Mouse (Mus musculus) myocyte (in vitro differentiated cells): ENCODE data around the gene Bnipl.

ENCODE experiments used
- CEBPB ChIP-seq: IDR thresholded peaks from 2 replicates; pipeline ENCODE4 v1.6.1; 2011; ENCODE audit warnings: mild to moderate bottlenecking, moderate library complexity; ENCODE audit not compliant: poor library complexity, insufficient read depth, severe bottlenecking
- E2F4 ChIP-seq: IDR thresholded peaks from one replicate; pipeline ENCODE4 v1.6.1; 2011; ENCODE audit warnings: mild to moderate bottlenecking, control low read depth, moderate library complexity; ENCODE audit not compliant: insufficient read depth
- MAX ChIP-seq: IDR thresholded peaks from one replicate; pipeline ENCODE4 v1.6.1; 2011; ENCODE audit warnings: low read depth, mild to moderate bottlenecking, control low read depth
- MYOD1 ChIP-seq, 3 experiments: IDR thresholded peaks; one replicate each; pipeline ENCODE4 v1.6.1; 2011; ENCODE audit warnings: control low read depth in 2 of 3, low read depth in 2 of 3, mild to moderate bottlenecking in 2 of 3, moderate library complexity in 1 of 3; ENCODE audit not compliant: insufficient read length in 2 of 3, control insufficient read depth in 1 of 3
- POLR2A ChIP-seq: IDR thresholded peaks from one replicate; pipeline ENCODE4 v1.6.1; 2011; ENCODE audit warnings: low read depth, mild to moderate bottlenecking, control low read depth, moderate library complexity; ENCODE audit not compliant: insufficient read length
- POLR2AphosphoS2 ChIP-seq: IDR thresholded peaks from one replicate; pipeline ENCODE4 v1.6.1; 2011; ENCODE audit warnings: low read depth, control low read depth; ENCODE audit not compliant: insufficient read length
- USF1 ChIP-seq: IDR thresholded peaks from one replicate; pipeline ENCODE4 v1.6.1; 2011; ENCODE audit warnings: low read depth, mild to moderate bottlenecking, control low read depth, moderate library complexity

DNA sequence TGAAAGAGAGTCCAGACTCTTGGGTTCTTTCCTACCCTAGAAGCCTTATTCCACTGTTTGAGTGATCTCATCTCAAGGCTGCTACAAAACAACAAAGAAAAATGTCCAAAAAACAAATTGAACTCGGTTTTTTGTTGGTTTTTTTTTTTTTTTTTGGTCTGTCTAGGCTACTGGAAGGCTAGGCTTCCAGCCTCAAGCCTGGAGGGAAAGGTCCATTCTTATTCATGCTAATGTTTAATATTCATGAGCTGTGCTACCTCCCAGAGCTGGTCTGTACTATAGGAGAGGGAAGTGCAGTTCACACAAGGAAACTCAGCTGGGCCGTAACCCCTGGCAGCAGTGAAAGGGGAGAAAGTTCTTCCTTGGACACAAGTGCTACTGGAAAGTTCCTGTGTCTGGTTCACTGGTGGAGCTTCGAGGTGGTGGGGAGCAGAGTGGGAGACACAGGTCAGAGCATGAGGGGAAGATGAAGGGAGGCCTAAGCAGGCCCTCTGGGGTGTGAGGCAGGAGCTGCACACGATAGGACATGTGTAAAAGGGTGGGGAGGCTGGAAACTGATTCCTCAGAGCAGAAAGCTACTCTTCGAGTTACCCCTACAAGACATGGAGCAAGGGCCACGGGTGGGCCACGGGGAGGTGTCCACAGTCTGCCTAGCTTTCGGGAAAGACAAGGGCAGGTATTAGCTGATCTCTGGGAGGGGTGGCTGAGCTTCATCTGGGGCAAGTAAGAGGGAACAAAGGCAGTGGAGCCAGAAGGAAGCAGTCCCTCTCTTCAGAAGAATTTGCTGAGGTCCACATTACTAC lies 20.3 kb downstream of the Bnipl start:
- TF ChIP-seq E2F4 (no peak), CEBPB (no peak), MAX (no peak), POLR2A (no peak), POLR2AphosphoS2 (peak; percentile 51), USF1 (no peak), MYOD1 (IDR thresholded peaks at IDR 0.05; ENCODE audit: control insufficient read depth in 1 of 3, insufficient read length in 2 of 3, low read depth in 2 of 3) (no peak)
